ENCODE assay signal across 8 mouse cellular contexts in genomic region chr11:75588285-75588941, GRCm38 (mm10). TPM values are rescaled to one million over a fixed set of nuclear protein-coding genes. Genes with fewer than 3 reads are reported as not detected.
DNase-seq lines count a peak whose midpoint lies in the region; ATAC-seq and TF ChIP-seq lines count a peak whose summit lies in the region.

No protein-coding gene starts in this region.

- peak overlapping the region; percentile 97 for H3K9ac ChIP-seq in hindbrain, embryonic 14.5 days
- H3K9ac ChIP-seq in lung, postnatal 0 days (replicated peaks; ENCODE audit: low read depth): peak overlapping the region; percentile 62
- H3K9ac ChIP-seq in stomach, postnatal 0 days (ENCODE audit: low read length): peak overlapping the region; percentile 91

- ATAC-seq in hindbrain, embryonic 14.5 days (ENCODE audit: low FRiP score): peak; percentile 77
- peak; percentile 87 for ATAC-seq in lung, postnatal 0 days
- peak; percentile 68 for ATAC-seq in stomach, postnatal 0 days (ENCODE audit: low FRiP score, low TSS enrichment)
- no peak; the same call in 1 of the 2 replicates for ATAC-seq in cerebellum, adult (ENCODE audit: insufficient number of reproducible peaks, low FRiP score, low TSS enrichment)

- peak overlapping the region; percentile 80 for H3K4me3 ChIP-seq in spleen, adult 2 months (ENCODE audit: extremely low read depth, insufficient read depth, insufficient read length)
- peak overlapping the region; percentile 80 for H3K4me3 ChIP-seq in cortical plate, adult 2 months (ENCODE audit: insufficient read depth, low read length)
- peak overlapping the region; percentile 94 for H3K4me3 ChIP-seq in hindbrain, embryonic 14.5 days (replicated peaks; ENCODE audit: low read length)
- peak overlapping the region; percentile 76 for H3K4me3 ChIP-seq in lung, postnatal 0 days (ENCODE audit: low read depth, low read length)
- peak overlapping the region; percentile 91 for H3K4me3 ChIP-seq in stomach, postnatal 0 days (ENCODE audit: low read depth, low read length)

- H3K27me3 ChIP-seq in spleen, adult 2 months (ENCODE audit: control insufficient read depth, insufficient read depth, low read length): no peaks in the 10 kb centered on the region
- H3K27me3 ChIP-seq in hindbrain, embryonic 14.5 days (ENCODE audit: control insufficient read depth, insufficient read depth, low read length): no peaks in the 10 kb centered on the region
- H3K27me3 ChIP-seq in lung, postnatal 0 days (replicated peaks; ENCODE audit: insufficient read depth, low read length): no peaks in the 10 kb centered on the region
- no peaks in the 10 kb centered on the region for H3K27me3 ChIP-seq in stomach, postnatal 0 days (ENCODE audit: control insufficient read depth, insufficient read depth, low read length)

- peaks cover 18% of the 10 kb centered on the region; the same call in 1 of the 2 replicates for H3K4me1 ChIP-seq in spleen, adult 2 months (ENCODE audit: control insufficient read depth, insufficient read depth, insufficient read length)
- H3K4me1 ChIP-seq in cortical plate, adult 2 months (ENCODE audit: control insufficient read depth, insufficient read depth, low read length): peaks cover 15% of the 10 kb centered on the region
- peaks cover 25% of the 10 kb centered on the region for H3K4me1 ChIP-seq in hindbrain, embryonic 14.5 days (replicated peaks; ENCODE audit: control insufficient read depth, insufficient read depth, low read length)
- peaks cover 3% of the 10 kb centered on the region; the same call in 1 of the 2 replicates for H3K4me1 ChIP-seq in lung, postnatal 0 days (ENCODE audit: insufficient read depth, low read depth, low read length)
- peaks cover 10% of the 10 kb centered on the region for H3K4me1 ChIP-seq in stomach, postnatal 0 days (replicated peaks; ENCODE audit: control insufficient read depth, insufficient read depth)

- 2% methylated on average over 37 of the region's 37 CpGs for WGBS in spleen, adult 2 months
- 1% methylated on average over 37 of the region's 37 CpGs for WGBS in hindbrain, embryonic 14.5 days
- WGBS in lung, postnatal 0 days: 1% methylated on average over 27 of the region's 37 CpGs
- WGBS in stomach, postnatal 0 days: under 1% methylated on average over 35 of the region's 37 CpGs

- TF ChIP-seq CTCF in spleen, adult 2 months (IDR thresholded peaks at IDR 0.05; ENCODE audit: extremely low read depth, insufficient read depth, insufficient read length, insufficient replicate concordance): no peak
- TF ChIP-seq CTCF in cortical plate, adult 2 months (IDR thresholded peaks at IDR 0.05; ENCODE audit: extremely low read depth, insufficient read depth, low read length): no peak
- TF ChIP-seq CTCF in lung, postnatal 0 days (IDR thresholded peaks at IDR 0.05): no peak
- no peak for TF ChIP-seq CTCF in stomach, postnatal 0 days (IDR thresholded peaks at IDR 0.05; ENCODE audit: low read depth)

- no peak for TF ChIP-seq POLR2A in spleen, adult 2 months (IDR thresholded peaks at IDR 0.05; ENCODE audit: low read depth, low read length)
- TF ChIP-seq POLR2A in cortical plate, adult 2 months (IDR thresholded peaks at IDR 0.05; ENCODE audit: extremely low read depth, insufficient read depth, low read length): no peak

- no peak for TF ChIP-seq EP300 in lung, postnatal 0 days (IDR thresholded peaks at IDR 0.05)
- TF ChIP-seq EP300 in stomach, postnatal 0 days (optimal IDR thresholded peaks at IDR 0.05): no peak

- H3K27ac ChIP-seq in spleen, adult 2 months (ENCODE audit: insufficient read depth, low read length): peak overlapping the region; percentile 97
- H3K27ac ChIP-seq in cortical plate, adult 2 months (ENCODE audit: insufficient read depth, low read length): peak overlapping the region; percentile 78
- H3K27ac ChIP-seq in hindbrain, embryonic 14.5 days: peak overlapping the region; percentile 91
- peak overlapping the region; percentile 94 for H3K27ac ChIP-seq in lung, postnatal 0 days (ENCODE audit: low read length)
- peak overlapping the region; percentile 91 for H3K27ac ChIP-seq in stomach, postnatal 0 days (replicated peaks)

- peak overlapping the region; percentile 87 for H3K4me2 ChIP-seq in hindbrain, embryonic 14.5 days (replicated peaks)
- peak overlapping the region; percentile 89 for H3K4me2 ChIP-seq in lung, postnatal 0 days (replicated peaks; ENCODE audit: low read depth, low read length)
- H3K4me2 ChIP-seq in stomach, postnatal 0 days (replicated peaks; ENCODE audit: low read depth): peak overlapping the region; percentile 96

- peaks cover 2% of the 10 kb centered on the region for H3K36me3 ChIP-seq in spleen, adult 2 months (ENCODE audit: control insufficient read depth, insufficient read depth, low read length)
- peaks cover 12% of the 10 kb centered on the region for H3K36me3 ChIP-seq in hindbrain, embryonic 14.5 days (replicated peaks; ENCODE audit: control insufficient read depth, insufficient read depth)
- H3K36me3 ChIP-seq in lung, postnatal 0 days (ENCODE audit: insufficient read depth, low read length): peaks cover 8% of the 10 kb centered on the region; the same call in 1 of the 2 replicates
- no peaks in the 10 kb centered on the region for H3K36me3 ChIP-seq in stomach, postnatal 0 days (ENCODE audit: control insufficient read depth, insufficient read depth, low read length)

- no peaks in the 10 kb centered on the region for H3K9me3 ChIP-seq in hindbrain, embryonic 14.5 days (ENCODE audit: control insufficient read depth, low read length)
- no peaks in the 10 kb centered on the region for H3K9me3 ChIP-seq in lung, postnatal 0 days (ENCODE audit: low read length)
- H3K9me3 ChIP-seq in stomach, postnatal 0 days (ENCODE audit: control insufficient read depth, low read length): no peaks in the 10 kb centered on the region

- DNase-seq in spleen, adult 2 months (ENCODE audit: low read depth in 1 of 2, low spot score in 2 of 2): peak in 1 of 2 experiments; percentile 74
- DNase-seq in spleen, adult 12 weeks (ENCODE audit: low spot score): no peak
- DNase-seq in hindbrain, embryonic 14.5 days (ENCODE audit: low spot score): no peak
- DNase-seq in lung, postnatal 0 days (ENCODE audit: low spot score): peak; percentile 83
- DNase-seq in stomach, postnatal 0 days (ENCODE audit: low spot score): peak; percentile 44
- no peak for DNase-seq in gastrocnemius, postnatal 4 days (ENCODE audit: low spot score in 2 of 2)

RNA-seq across cellular contexts. Expression of gene Pitpna, which starts 0.5 kb away (rescaled TPM):
- 51.7 and 54.1 TPM in 2 replicates for polyA plus RNA-seq in spleen, adult 2 months (2012; rRNA removed)
- 259 TPM in 2 replicates for polyA plus RNA-seq in cortical plate, adult 2 months (2012; rRNA removed)
- 136 and 159 TPM in 2 replicates for polyA plus RNA-seq in hindbrain, embryonic 14.5 days (2014; fragmentation: Nextera tagmentation; extraction: Ambion mirVana)
- polyA plus RNA-seq in lung, postnatal 0 days (2015; fragmentation: Nextera tagmentation; extraction: Ambion mirVana): 71.1 and 74.4 TPM in 2 replicates
- 79.3 and 84.3 TPM in 2 replicates for polyA plus RNA-seq in stomach, postnatal 0 days (2015; fragmentation: Nextera tagmentation; extraction: Ambion mirVana)
- 100 to 1,000 TPM; 106 to 117 TPM for total RNA-seq in gastrocnemius, postnatal 4 days (2021)

RNA-seq across cellular contexts. Expression of gene Inpp5k, which starts 42.4 kb away (rescaled TPM):
- 56.9 and 65.0 TPM in 2 replicates for polyA plus RNA-seq in spleen, adult 2 months (2012; rRNA removed)
- polyA plus RNA-seq in cortical plate, adult 2 months (2012; rRNA removed): 66.1 and 68.9 TPM in 2 replicates
- 42.3 and 44.9 TPM in 2 replicates for polyA plus RNA-seq in hindbrain, embryonic 14.5 days (2014; fragmentation: Nextera tagmentation; extraction: Ambion mirVana)
- polyA plus RNA-seq in lung, postnatal 0 days (2015; fragmentation: Nextera tagmentation; extraction: Ambion mirVana): 60.2 and 71.4 TPM in 2 replicates
- polyA plus RNA-seq in stomach, postnatal 0 days (2015; fragmentation: Nextera tagmentation; extraction: Ambion mirVana): 19.0 and 22.4 TPM in 2 replicates
- 10 to 100 TPM; 26.7 to 28.4 TPM for total RNA-seq in gastrocnemius, postnatal 4 days (2021)

RNA-seq across cellular contexts. Expression of gene Slc43a2, which starts 56.9 kb away (rescaled TPM):
- 57.3 and 62.8 TPM in 2 replicates for polyA plus RNA-seq in spleen, adult 2 months (2012; rRNA removed)
- polyA plus RNA-seq in cortical plate, adult 2 months (2012; rRNA removed): 32.0 and 34.3 TPM in 2 replicates
- 13.8 and 15.2 TPM in 2 replicates for polyA plus RNA-seq in hindbrain, embryonic 14.5 days (2014; fragmentation: Nextera tagmentation; extraction: Ambion mirVana)
- 18.2 and 24.0 TPM in 2 replicates for polyA plus RNA-seq in lung, postnatal 0 days (2015; fragmentation: Nextera tagmentation; extraction: Ambion mirVana)
- polyA plus RNA-seq in stomach, postnatal 0 days (2015; fragmentation: Nextera tagmentation; extraction: Ambion mirVana): 5.7 and 6.4 TPM in 2 replicates
- 10 to 100 TPM; 22.2 to 25.0 TPM for total RNA-seq in gastrocnemius, postnatal 4 days (2021)

Comparison
In these comparisons a context has a peak if more than half of its experiments do, and no peak if none do; other contexts are left out.
1. DNase-seq: peak in lung, postnatal 0 days (single experiment) and stomach, postnatal 0 days (single experiment); none in spleen, adult 12 weeks (single experiment), hindbrain, embryonic 14.5 days (single experiment) and gastrocnemius, postnatal 4 days (0 of 2).
2. Peak in every context shown above with its lines, with median percentiles within 50 percentile points of each other: H3K27ac ChIP-seq, H3K4me3 ChIP-seq, H3K4me2 ChIP-seq and H3K9ac ChIP-seq.